Mouse (Mus musculus) CD4-positive, CD25-positive, alpha-beta regulatory T cell, adult 4 months (primary cell): ENCODE measurements around the gene Gm10570. TPM values are rescaled to one million over a fixed set of nuclear protein-coding genes. Genes with fewer than 3 reads are reported as not detected.

Source experiments
- ATAC-seq: one replicate; pipeline ENCODE4 v1.8.0; 2017
- polyA plus RNA-seq, 2 experiments: library from polyadenylated mRNA; unstranded; fragments of 100-300 nt; shearing (Covaris generic); gene quantifications; one replicate each; pipeline ENCODE4 v1.2.1; 2017

Gm10570 gene
- polyA plus RNA-seq, 2 experiments from 2014 or later, result not detected

GRCm38 (mm10) chr4:130270089-130270488 lies 38.4 kb downstream of the Gm10570 start:
- no peak for ATAC-seq

DNA sequence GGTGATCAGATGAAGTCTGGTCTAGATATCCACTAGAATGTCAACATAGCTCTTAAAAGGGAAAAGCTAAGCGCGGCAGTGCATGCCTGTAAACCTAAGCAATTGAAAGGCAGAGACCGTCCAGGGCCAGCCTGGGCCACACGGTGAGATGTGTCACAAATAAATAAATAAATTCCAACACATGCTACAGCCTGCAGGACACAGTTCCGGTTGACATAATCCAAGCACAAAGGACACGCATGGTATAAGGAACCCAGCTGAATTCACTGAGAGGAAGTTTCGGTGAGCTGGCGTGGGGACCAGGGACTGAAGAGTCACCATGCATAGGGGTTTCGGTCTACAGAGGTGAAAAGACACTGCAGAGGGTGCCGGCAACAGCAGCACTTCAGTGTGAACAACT lies 39.7 kb downstream of the Gm10570 start:
- ATAC-seq, result no peak

DNA sequence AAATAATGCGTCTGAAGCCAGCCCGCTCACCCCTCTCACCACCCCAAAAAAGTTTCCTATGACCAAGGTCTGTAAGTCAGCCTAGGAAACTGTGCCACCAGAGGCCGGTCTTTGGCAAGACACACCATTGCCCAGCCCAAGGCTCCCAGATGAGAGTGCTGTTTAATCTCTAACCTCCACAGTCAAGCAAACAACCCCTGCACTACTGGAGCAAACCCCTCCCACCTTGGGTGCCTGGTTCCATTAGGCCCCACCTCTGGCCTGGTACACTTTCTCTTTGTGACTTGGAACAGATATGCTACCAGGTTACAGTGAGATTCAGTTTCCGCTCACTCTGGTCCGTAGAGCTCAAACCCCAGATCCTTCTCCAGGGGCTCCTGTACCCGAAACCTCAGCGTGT lies 41.4 kb downstream of the Gm10570 start:
- no peak for ATAC-seq

GRCm38 (mm10) chr4:130266601-130267000 lies 41.9 kb downstream of the Gm10570 start:
- ATAC-seq, result no peak

DNA sequence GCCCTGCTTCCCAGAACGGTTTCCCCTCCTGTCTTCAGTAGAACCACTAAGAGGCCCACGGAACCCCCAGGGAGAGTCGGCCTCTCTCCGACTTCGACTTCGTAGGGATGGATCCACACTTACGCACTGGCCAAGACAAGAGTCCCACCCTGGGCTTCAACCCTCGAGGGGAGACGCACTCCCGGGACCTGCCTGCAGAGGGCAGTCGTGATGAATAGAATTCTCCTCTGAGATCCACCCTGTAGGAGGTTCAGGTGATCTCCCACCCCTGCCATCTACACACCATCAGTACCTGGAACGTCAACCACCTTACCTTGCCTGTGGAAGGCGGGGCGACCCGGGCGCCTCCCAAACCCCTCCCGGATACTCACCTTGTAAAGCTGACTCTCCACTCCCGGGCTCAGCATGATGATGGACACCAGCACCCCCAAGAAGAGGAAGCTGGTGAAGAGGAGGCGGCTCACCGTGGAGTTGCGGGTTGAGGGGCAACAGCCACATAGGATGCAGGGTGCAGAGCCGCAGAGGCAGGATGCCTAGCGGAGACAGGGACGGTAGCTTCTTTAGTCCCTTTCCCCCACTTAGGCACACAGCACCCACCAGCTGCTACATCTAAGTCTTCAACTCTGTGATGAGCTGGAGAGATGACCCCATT lies 43.6 kb downstream of the Gm10570 start:
- ATAC-seq, result no peak

DNA sequence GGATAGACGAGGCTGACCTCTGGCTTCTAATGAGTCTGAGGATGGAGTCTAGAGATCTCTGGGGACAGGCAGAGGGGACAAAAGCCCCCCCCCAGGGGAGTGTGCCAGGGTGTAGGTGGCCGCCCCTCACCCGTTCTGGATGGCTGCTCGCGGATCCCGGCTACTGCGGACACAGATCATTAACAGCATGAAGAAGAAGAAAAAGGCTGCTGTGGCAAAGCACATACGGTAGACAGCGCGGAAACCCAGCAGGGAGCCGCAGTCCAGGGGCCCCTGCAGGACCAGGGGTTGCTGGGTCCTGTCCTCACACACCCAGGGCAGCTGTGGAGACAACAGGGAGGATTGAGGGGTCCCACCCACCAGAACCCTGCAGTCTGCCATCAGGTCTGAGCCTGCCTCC lies 44.3 kb downstream of the Gm10570 start:
- ATAC-seq, result no peak

DNA sequence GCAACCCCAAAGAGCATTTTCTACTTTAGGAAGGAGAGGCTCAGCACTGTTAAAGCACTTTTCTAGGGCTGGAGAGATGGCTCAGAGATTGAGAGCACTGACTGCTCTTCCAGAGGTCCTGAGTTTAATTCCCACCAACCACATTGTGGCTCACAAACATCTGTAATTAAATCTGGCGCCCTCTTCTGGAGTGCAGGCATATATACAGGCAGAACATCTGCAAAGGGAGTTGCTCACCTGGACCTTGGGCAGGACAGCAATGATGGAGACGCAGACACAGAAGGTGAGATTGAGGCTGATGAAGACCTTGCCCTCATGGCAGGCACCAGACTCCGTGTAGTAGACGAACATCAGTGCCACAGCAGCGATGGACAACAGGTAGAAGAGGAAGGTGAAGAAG lies 48.1 kb downstream of the Gm10570 start:
- no peak for ATAC-seq

Other genes with a start within 250 kb of the Gm10570 start
- gene Pef1, start 206.1 kb downstream of the Gm10570 start, polyA plus RNA-seq, result 10 to 100 TPM; 35.0 to 38.4 TPM
- gene Hcrtr1, start 169.3 kb downstream of the Gm10570 start, polyA plus RNA-seq, result not detected
- gene Tinagl1, start 133.6 kb downstream of the Gm10570 start, polyA plus RNA-seq, result not detected
- gene Gm853, start 86.3 kb downstream of the Gm10570 start, polyA plus RNA-seq, result not detected
- gene Serinc2, start 29.5 kb downstream of the Gm10570 start, polyA plus RNA-seq, result 1 to 10 TPM in 1 of 2 experiments, under 1 TPM in 1; 0.34 to 1.2 TPM
- gene Fabp3, start 79 bp downstream of the Gm10570 start, polyA plus RNA-seq, result not detected
- 10 to 100 TPM; 63.4 to 82.4 TPM for gene Zcchc17, start 51.3 kb upstream of the Gm10570 start, polyA plus RNA-seq
- 10 to 100 TPM; 62.7 to 63.8 TPM for gene Snrnp40, start 51.5 kb upstream of the Gm10570 start, polyA plus RNA-seq